Mouse (Mus musculus) ES-E14 (cell line): ENCODE results near the gene Hist1h3h. TPM values are rescaled to one million over a fixed set of nuclear protein-coding genes. Genes with fewer than 3 reads are reported as not detected.

ENCODE experiments used
- DNase-seq: peaks from one replicate; pipeline ENCODE4 v3.0.0-alpha.2; 2013; ENCODE audit warnings: low read depth, low spot score
- H3K27ac ChIP-seq: 2 replicates; pipeline ENCODE4 v1.5.1; 2012; ENCODE audit warnings: low read depth, mild to moderate bottlenecking, low read length, moderate library complexity, mixed read lengths; ENCODE audit not compliant: poor library complexity, insufficient read depth, severe bottlenecking
- H3K36me3 ChIP-seq: 2 replicates; pipeline ENCODE4 v1.6.1; 2012; ENCODE audit warnings: mild to moderate bottlenecking, low read length, moderate library complexity, mixed read lengths; ENCODE audit not compliant: control insufficient read depth, poor library complexity, insufficient read depth, severe bottlenecking
- H3K4me1 ChIP-seq, 2 experiments: fragments of 150-350 bp in 1 of 2; sonication (generic) in 1 of 2; 2 replicates each; pipeline ENCODE4 v1.6.1; 2012; ENCODE audit warnings: low read length in 2 of 2, mild to moderate bottlenecking in 1 of 2, mixed read lengths in 1 of 2; ENCODE audit not compliant: control insufficient read depth in 2 of 2, insufficient read depth in 2 of 2, poor library complexity in 1 of 2
- H3K4me3 ChIP-seq, 2 experiments: fragments of 150-350 bp in 1 of 2; sonication (generic) in 1 of 2; 2 replicates each; pipeline ENCODE4 v1.5.1; 2012; ENCODE audit warnings: low read length in 2 of 2, low read depth in 1 of 2, mild to moderate bottlenecking in 1 of 2, mixed read lengths in 1 of 2; ENCODE audit not compliant: insufficient read depth in 1 of 2, poor library complexity in 1 of 2, severe bottlenecking in 1 of 2
- H3K9ac ChIP-seq: 2 replicates; pipeline ENCODE4 v1.6.1; 2012; ENCODE audit warnings: low read depth, mild to moderate bottlenecking, low read length, mixed read lengths; ENCODE audit not compliant: poor library complexity, insufficient read depth, severe bottlenecking
- H3K9me3 ChIP-seq: fragments of 150-350 bp; sonication (generic); 2 replicates; pipeline ENCODE4 v1.6.1; 2012; ENCODE audit warnings: low read depth, mild to moderate bottlenecking, low read length; ENCODE audit not compliant: control insufficient read depth, insufficient read depth
- CHD2 ChIP-seq: IDR thresholded peaks from 2 replicates; pipeline ENCODE4 v1.6.1; 2014; ENCODE audit warnings: mild to moderate bottlenecking, low read depth, low read length, inconsistent platforms
- HCFC1 ChIP-seq: IDR thresholded peaks from 2 replicates; pipeline ENCODE4 v1.6.1; 2012; ENCODE audit warnings: low read length, inconsistent platforms, borderline replicate concordance; ENCODE audit not compliant: insufficient read depth
- MAFK ChIP-seq: IDR thresholded peaks from 2 replicates; pipeline ENCODE4 v1.6.1; 2014; ENCODE audit warnings: mild to moderate bottlenecking, low read depth, low read length, inconsistent platforms; ENCODE audit not compliant: insufficient read depth
- ZC3H11A ChIP-seq: IDR thresholded peaks from 2 replicates; pipeline ENCODE4 v1.6.1; 2012; ENCODE audit warnings: low read depth, mild to moderate bottlenecking, inconsistent platforms, low read length, borderline replicate concordance
- ZNF384 ChIP-seq: IDR thresholded peaks from 2 replicates; pipeline ENCODE4 v1.6.1; 2012; ENCODE audit warnings: low read depth, low read length, inconsistent platforms
- in situ Hi-C, 2 experiments: fragments of 600-800 bp; cut with MboI; formaldehyde crosslinking; loops; one replicate each; pipeline ENCODE4 v1.15.1; 2025; ENCODE audit warnings: low sequenced_read_pairs in 2 of 2, inconsistent platforms in 1 of 2; ENCODE audit not compliant: unreplicated experiment in 2 of 2
- total RNA-seq: library from RNA; depleted of rRNA; stranded (reverse); fragments of 300-350 nt; gene quantifications from 2 replicates; pipeline ENCODE4 v1.2.3, GENCODE M21; 2012; rRNA removed

The Hist1h3h gene
- total RNA-seq, 1 experiment: 2,394 TPM

DNA sequence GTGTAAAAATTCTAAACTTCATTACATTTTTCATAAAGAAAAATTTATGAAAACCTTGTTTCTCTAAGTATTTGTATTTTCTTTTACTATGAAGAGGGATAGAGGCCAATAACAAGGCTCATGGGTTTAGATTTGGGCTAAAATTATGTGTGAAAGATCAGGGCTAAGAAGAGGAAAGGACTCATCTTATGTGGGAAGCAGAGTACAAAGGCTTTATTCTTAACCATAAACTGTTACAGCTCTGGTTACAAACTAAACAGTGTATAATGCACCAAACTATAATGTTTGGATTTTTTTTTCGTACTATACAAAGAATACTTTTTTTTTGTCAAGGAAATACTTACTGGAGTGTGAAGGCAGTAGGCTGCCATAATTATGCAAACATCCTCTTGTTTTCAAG, 38.2 kb downstream of the Hist1h3h start:
- DNase-seq: no peak
- H3K9ac ChIP-seq: no peak overlapping the region
- in situ Hi-C loops: no loop called here
- no peaks in the 10 kb centered on the region for H3K9me3 ChIP-seq
- H3K27ac ChIP-seq: no peak overlapping the region
- no peak overlapping the region for H3K4me3 ChIP-seq
- no peaks in the 10 kb centered on the region for H3K36me3 ChIP-seq
- no peaks in the 10 kb centered on the region for H3K4me1 ChIP-seq
- no peak for TF ChIP-seq MAFK
- TF ChIP-seq ZC3H11A: no peak
- no peak for TF ChIP-seq ZNF384
- no peak for TF ChIP-seq CHD2
- TF ChIP-seq HCFC1: no peak

Other genes with a start within 250 kb of the Hist1h3h start
- gene Nkapl, start 249.2 kb upstream of the Hist1h3h start, total RNA-seq: 0.58 and 0.98 TPM in 2 replicates
- 0.31 and 0.79 TPM in 2 replicates for gene Zkscan4, start 238.8 kb upstream of the Hist1h3h start, total RNA-seq
- gene Gm10065, start 238.2 kb upstream of the Hist1h3h start, total RNA-seq: not detected in 2 replicates
- gene AK157302, start 222.4 kb upstream of the Hist1h3h start, total RNA-seq: 0.11 and 0.31 TPM in 2 replicates
- gene Gm11273, start 216.2 kb upstream of the Hist1h3h start, total RNA-seq: 23.4 and 35.7 TPM in 2 replicates
- gene Zkscan8, start 186.5 kb upstream of the Hist1h3h start, total RNA-seq: 9.2 and 16.1 TPM in 2 replicates
- not detected in 2 replicates for gene Olfr1366, start 174.9 kb upstream of the Hist1h3h start, total RNA-seq
- gene Olfr1535, start 157.8 kb upstream of the Hist1h3h start, total RNA-seq: not detected in 2 replicates
- not detected in 2 replicates for gene Olfr1364, start 135.9 kb upstream of the Hist1h3h start, total RNA-seq
- gene Olfr1362, start 103.6 kb upstream of the Hist1h3h start, total RNA-seq: not detected in 2 replicates
- 0.13 TPM in 1 of 2 replicates, not detected in the other for gene Olfr11, start 75.1 kb upstream of the Hist1h3h start, total RNA-seq
- gene Olfr1361, start 54.3 kb upstream of the Hist1h3h start, total RNA-seq: not detected in 2 replicates
- gene Olfr1360, start 40.3 kb upstream of the Hist1h3h start, total RNA-seq: not detected in 2 replicates
- not detected in 2 replicates for gene Olfr1359, start 19.5 kb upstream of the Hist1h3h start, total RNA-seq
- gene Hist1h2bl, start 1.5 kb upstream of the Hist1h3h start, total RNA-seq: 1,275 and 1,694 TPM in 2 replicates
- gene Hist1h2ai, start 1.2 kb upstream of the Hist1h3h start, total RNA-seq: 1,685 and 2,304 TPM in 2 replicates
- gene Hist1h2bm, start 4.4 kb downstream of the Hist1h3h start, total RNA-seq: 468 and 757 TPM in 2 replicates
- gene Hist1h4j, start 17.4 kb downstream of the Hist1h3h start, total RNA-seq: 158 and 260 TPM in 2 replicates
- 2,674 and 2,766 TPM in 2 replicates for gene Hist1h4k, start 32.8 kb downstream of the Hist1h3h start, total RNA-seq
- 1,029 and 1,218 TPM in 2 replicates for gene Hist1h2ak, start 36.2 kb downstream of the Hist1h3h start, total RNA-seq
- gene Hist1h2bn, start 36.5 kb downstream of the Hist1h3h start, total RNA-seq: 306 and 496 TPM in 2 replicates
- gene Hist1h1b, start 63.0 kb downstream of the Hist1h3h start, total RNA-seq: 619 and 849 TPM in 2 replicates
- gene Hist1h3i, start 65.7 kb downstream of the Hist1h3h start, total RNA-seq: 874 and 1,089 TPM in 2 replicates
- gene Hist1h2an, start 69.6 kb downstream of the Hist1h3h start, total RNA-seq: 657 and 889 TPM in 2 replicates
- 634 and 879 TPM in 2 replicates for gene Hist1h2bp, start 69.8 kb downstream of the Hist1h3h start, total RNA-seq
- 1,775 and 2,433 TPM in 2 replicates for gene Hist1h2bq, start 92.5 kb downstream of the Hist1h3h start, total RNA-seq
- gene Hist1h2ao, start 92.8 kb downstream of the Hist1h3h start, total RNA-seq: 669 TPM in 1 of 2 replicates, not detected in the other
- gene Hist1h4m, start 94.1 kb downstream of the Hist1h3h start, total RNA-seq: 9.8 and 22.8 TPM in 2 replicates
- 2,365 and 3,405 TPM in 2 replicates for gene Hist1h4n, start 114.5 kb downstream of the Hist1h3h start, total RNA-seq
- 3,404 and 3,578 TPM in 2 replicates for gene Hist1h2ap, start 115.8 kb downstream of the Hist1h3h start, total RNA-seq
- 1,712 and 2,111 TPM in 2 replicates for gene Hist1h2br, start 116.1 kb downstream of the Hist1h3h start, total RNA-seq
- gene Zfp184, start 227.4 kb downstream of the Hist1h3h start, total RNA-seq: 5.4 and 6.2 TPM in 2 replicates